9 mouse cellular contexts compared by ENCODE assay signal in genomic region chr8:105959350-105959749, GRCm38 (mm10). TPM values are rescaled to one million over a fixed set of nuclear protein-coding genes. Genes with fewer than 3 reads are reported as not detected.
A peak's percentile ranks its signal among the peaks of the same experiment; 100 is the strongest.
DNase-seq lines count a peak whose midpoint lies in the region; ATAC-seq and TF ChIP-seq lines count a peak whose summit lies in the region.
"Had no signal": no experiment of that assay in that cellular context is flagged by ENCODE, and none has a peak within 500 bp of the region (broad histone marks: within the 10 kb centered on the region; RNA-seq: fewer than 3 reads in every experiment).

No protein-coding gene starts in this region.

- WGBS in midbrain, postnatal 0 days: 78% methylated on average over 7 of the region's 7 CpGs
- WGBS in midbrain, embryonic 16.5 days: 85% methylated on average over 7 of the region's 7 CpGs
- WGBS in lung, embryonic 16.5 days: 55% methylated on average over 7 of the region's 7 CpGs

- no peak overlapping the region for H3K4me2 ChIP-seq in midbrain, postnatal 0 days (ENCODE audit: low read depth, low read length, poor library complexity, severe bottlenecking)
- no peak overlapping the region for H3K4me2 ChIP-seq in midbrain, embryonic 16.5 days (ENCODE audit: low read length)
- H3K4me2 ChIP-seq in lung, embryonic 16.5 days (ENCODE audit: low read depth, low read length): no peak overlapping the region
- H3K4me2 ChIP-seq: limb, embryonic 15.5 days had no signal

- no peak overlapping the region for H3K27ac ChIP-seq in midbrain, postnatal 0 days (ENCODE audit: low read depth, low read length)
- no peak overlapping the region for H3K27ac ChIP-seq in midbrain, embryonic 16.5 days (ENCODE audit: low read length)
- H3K27ac ChIP-seq in lung, embryonic 16.5 days (ENCODE audit: low read length): no peak overlapping the region
- H3K27ac ChIP-seq: limb, embryonic 15.5 days had no signal

- no peak overlapping the region for H3K9ac ChIP-seq in midbrain, postnatal 0 days (replicated peaks; ENCODE audit: low read length, poor library complexity, severe bottlenecking)
- H3K9ac ChIP-seq in midbrain, embryonic 16.5 days (ENCODE audit: low read depth, low read length): no peak overlapping the region
- H3K9ac ChIP-seq in lung, embryonic 16.5 days (ENCODE audit: low read length): no peak overlapping the region
- H3K9ac ChIP-seq: limb, embryonic 15.5 days had no signal

- H3K27me3 ChIP-seq in midbrain, postnatal 0 days (ENCODE audit: insufficient read depth, low read length): no peaks in the 10 kb centered on the region
- H3K27me3 ChIP-seq in midbrain, embryonic 16.5 days (ENCODE audit: control insufficient read depth, insufficient read depth, low read depth, low read length): no peaks in the 10 kb centered on the region; the same call in 1 of the 2 replicates
- H3K27me3 ChIP-seq in lung, embryonic 16.5 days (ENCODE audit: control insufficient read depth, insufficient read depth, low read depth, low read length): no peaks in the 10 kb centered on the region
- H3K27me3 ChIP-seq: limb, embryonic 15.5 days had no signal

- H3K4me1 ChIP-seq in midbrain, postnatal 0 days (ENCODE audit: insufficient read depth, low read length): no peaks in the 10 kb centered on the region
- H3K4me1 ChIP-seq in midbrain, embryonic 16.5 days (ENCODE audit: control insufficient read depth, insufficient read depth, low read length): no peaks in the 10 kb centered on the region
- H3K4me1 ChIP-seq in lung, embryonic 16.5 days (replicated peaks; ENCODE audit: control insufficient read depth, insufficient read depth, low read length): peaks cover 7% of the 10 kb centered on the region

- no peak overlapping the region for H3K4me3 ChIP-seq in midbrain, postnatal 0 days (ENCODE audit: low read depth, low read length)
- H3K4me3 ChIP-seq in midbrain, embryonic 16.5 days (ENCODE audit: low read depth, low read length): no peak overlapping the region
- H3K4me3 ChIP-seq in lung, embryonic 16.5 days (ENCODE audit: low read length): no peak overlapping the region
- H3K4me3 ChIP-seq: erythroblast, embryonic 14.5 days; limb, embryonic 15.5 days had no signal

- TF ChIP-seq CTCF in midbrain, postnatal 0 days (IDR thresholded peaks at IDR 0.05): no peak

- ATAC-seq in midbrain, postnatal 0 days (ENCODE audit: low FRiP score): no peak; the same call in 1 of the 2 replicates
- no peak for ATAC-seq in midbrain, embryonic 16.5 days
- peak; percentile 39 for ATAC-seq in lung, embryonic 16.5 days (ENCODE audit: low read depth)

- no peaks in the 10 kb centered on the region for H3K9me3 ChIP-seq in midbrain, postnatal 0 days (ENCODE audit: low read length)
- H3K9me3 ChIP-seq in midbrain, embryonic 16.5 days (replicated peaks; ENCODE audit: control insufficient read depth, low read length, poor library complexity, severe bottlenecking): no peaks in the 10 kb centered on the region
- no peaks in the 10 kb centered on the region for H3K9me3 ChIP-seq in lung, embryonic 16.5 days (ENCODE audit: control insufficient read depth, low read length)
- H3K9me3 ChIP-seq: limb, embryonic 15.5 days had no signal

- no peaks in the 10 kb centered on the region for H3K36me3 ChIP-seq in midbrain, postnatal 0 days (ENCODE audit: insufficient read depth, low read length)
- no peaks in the 10 kb centered on the region for H3K36me3 ChIP-seq in midbrain, embryonic 16.5 days (ENCODE audit: control insufficient read depth, insufficient read depth, low read length)
- H3K36me3 ChIP-seq in lung, embryonic 16.5 days (ENCODE audit: control insufficient read depth, insufficient read depth, low read length): peaks cover 6% of the 10 kb centered on the region

- peak; percentile 50 for DNase-seq in midbrain, postnatal 0 days (ENCODE audit: low spot score)
- peak; percentile 72 for DNase-seq in gastrocnemius, postnatal 25 days
- no peak for DNase-seq in thymus, adult 18-20 months
- no peak for DNase-seq in adipocyte (ENCODE audit: low spot score)
- DNase-seq in layer of hippocampus, adult 9-11 months: no peak

RNA-seq across cellular contexts. Expression of gene Slc12a4, which starts 6.5 kb away (rescaled TPM):
- 11.8 and 12.1 TPM in 2 replicates for total RNA-seq in midbrain, postnatal 0 days (2014; rRNA removed)
- polyA plus RNA-seq in midbrain, postnatal 0 days (2015; fragmentation: Nextera tagmentation; extraction: Ambion mirVana): 9.6 and 12.0 TPM in 2 replicates
- 7.6 and 10.6 TPM in 2 replicates for polyA plus RNA-seq in midbrain, embryonic 16.5 days (2015; fragmentation: Nextera tagmentation; extraction: Ambion mirVana)
- 10 to 100 TPM; 11.5 to 14.4 TPM for total RNA-seq in gastrocnemius, postnatal 25 days (2021)
- 35.1 and 38.3 TPM in 2 replicates for polyA plus RNA-seq in lung, embryonic 16.5 days (2015; fragmentation: Nextera tagmentation; extraction: Ambion mirVana)

RNA-seq across cellular contexts. Expression of gene Lcat, which starts 16.2 kb away (rescaled TPM):
- total RNA-seq in midbrain, postnatal 0 days (2014; rRNA removed): 7.5 and 19.3 TPM in 2 replicates
- 5.6 and 6.8 TPM in 2 replicates for polyA plus RNA-seq in midbrain, postnatal 0 days (2015; fragmentation: Nextera tagmentation; extraction: Ambion mirVana)
- 1.3 and 3.0 TPM in 2 replicates for polyA plus RNA-seq in midbrain, embryonic 16.5 days (2015; fragmentation: Nextera tagmentation; extraction: Ambion mirVana)
- under 1 TPM; 0.46 to 0.80 TPM for total RNA-seq in gastrocnemius, postnatal 25 days (2021)
- 1.6 and 2.8 TPM in 2 replicates for polyA plus RNA-seq in lung, embryonic 16.5 days (2015; fragmentation: Nextera tagmentation; extraction: Ambion mirVana)

RNA-seq across cellular contexts. Expression of gene Dpep3, which starts 19.9 kb away (rescaled TPM):
- total RNA-seq in midbrain, postnatal 0 days (2014; rRNA removed): not detected in 2 replicates
- not detected in 2 replicates for polyA plus RNA-seq in midbrain, postnatal 0 days (2015; fragmentation: Nextera tagmentation; extraction: Ambion mirVana)
- polyA plus RNA-seq in midbrain, embryonic 16.5 days (2015; fragmentation: Nextera tagmentation; extraction: Ambion mirVana): not detected in 2 replicates
- not detected for total RNA-seq in gastrocnemius, postnatal 25 days (2021)
- not detected in 2 replicates for polyA plus RNA-seq in lung, embryonic 16.5 days (2015; fragmentation: Nextera tagmentation; extraction: Ambion mirVana)
- polyA plus RNA-seq: erythroblast, embryonic 14.5 days; limb, embryonic 15.5 days had no signal

RNA-seq across cellular contexts. Expression of gene Psmb10, which starts 21.1 kb away (rescaled TPM):
- total RNA-seq in midbrain, postnatal 0 days (2014; rRNA removed): 44.9 and 85.1 TPM in 2 replicates
- polyA plus RNA-seq in midbrain, postnatal 0 days (2015; fragmentation: Nextera tagmentation; extraction: Ambion mirVana): 110 and 122 TPM in 2 replicates
- polyA plus RNA-seq in midbrain, embryonic 16.5 days (2015; fragmentation: Nextera tagmentation; extraction: Ambion mirVana): 59.6 and 71.2 TPM in 2 replicates
- 10 to 100 TPM; 19.1 to 22.1 TPM for total RNA-seq in gastrocnemius, postnatal 25 days (2021)
- polyA plus RNA-seq in lung, embryonic 16.5 days (2015; fragmentation: Nextera tagmentation; extraction: Ambion mirVana): 39.7 and 56.6 TPM in 2 replicates

RNA-seq across cellular contexts. Expression of gene Ctrl, which starts 25.7 kb away (rescaled TPM):
- 3.6 and 4.0 TPM in 2 replicates for total RNA-seq in midbrain, postnatal 0 days (2014; rRNA removed)
- polyA plus RNA-seq in midbrain, postnatal 0 days (2015; fragmentation: Nextera tagmentation; extraction: Ambion mirVana): 3.2 and 3.9 TPM in 2 replicates
- 4.5 and 4.9 TPM in 2 replicates for polyA plus RNA-seq in midbrain, embryonic 16.5 days (2015; fragmentation: Nextera tagmentation; extraction: Ambion mirVana)
- total RNA-seq in gastrocnemius, postnatal 25 days (2021): not detected
- 0.77 and 1.2 TPM in 2 replicates for polyA plus RNA-seq in lung, embryonic 16.5 days (2015; fragmentation: Nextera tagmentation; extraction: Ambion mirVana)
- polyA plus RNA-seq: erythroblast, embryonic 14.5 days had no signal

Comparison
In these comparisons a context has a peak if more than half of its experiments do, and no peak if none do; other contexts are left out.
1. DNase-seq: peak in midbrain, postnatal 0 days (single experiment) and gastrocnemius, postnatal 25 days (single experiment); none in thymus, adult 18-20 months (0 of 2), adipocyte (single experiment) and layer of hippocampus, adult 9-11 months (single experiment).